Mouse (Mus musculus) layer of hippocampus, postnatal 14 days (tissue): ENCODE measurements around the gene Gsdme. TPM values are rescaled to one million over a fixed set of nuclear protein-coding genes. Genes with fewer than 3 reads are reported as not detected.

Source experiments
- DNase-seq, 2 experiments: peaks; one replicate each; pipeline ENCODE4 v3.0.0; 2021 to 2022; ENCODE audit warnings: low spot score in 2 of 2, mixed read lengths in 1 of 2
- total RNA-seq, 2 experiments: library from RNA; stranded (reverse); gene quantifications; 2 replicates each; pipeline ENCODE4 v1.2.3; 2021

The Gsdme gene
- total RNA-seq, 2 experiments from 2014 or later = 11.6 to 12.7 TPM

DNA sequence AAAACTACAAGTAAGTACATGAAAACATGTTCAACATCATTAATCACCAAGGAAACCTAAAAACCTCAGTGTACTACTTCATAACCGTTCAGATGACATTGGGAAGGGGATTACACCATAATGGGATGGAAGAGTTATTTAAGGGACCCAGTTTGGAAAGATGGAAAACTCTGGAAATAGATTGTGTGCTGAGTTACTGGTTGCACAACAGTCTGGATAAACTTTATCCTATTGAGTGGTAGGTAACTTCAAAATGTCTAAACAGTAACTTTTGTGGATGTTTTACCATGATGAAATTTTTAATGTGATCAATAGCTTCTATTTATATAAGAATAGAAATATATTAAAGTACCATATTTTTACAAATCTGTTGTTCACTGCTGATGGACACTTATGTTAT lies 71.5 kb downstream of the Gsdme start:
- no peak for DNase-seq

DNA sequence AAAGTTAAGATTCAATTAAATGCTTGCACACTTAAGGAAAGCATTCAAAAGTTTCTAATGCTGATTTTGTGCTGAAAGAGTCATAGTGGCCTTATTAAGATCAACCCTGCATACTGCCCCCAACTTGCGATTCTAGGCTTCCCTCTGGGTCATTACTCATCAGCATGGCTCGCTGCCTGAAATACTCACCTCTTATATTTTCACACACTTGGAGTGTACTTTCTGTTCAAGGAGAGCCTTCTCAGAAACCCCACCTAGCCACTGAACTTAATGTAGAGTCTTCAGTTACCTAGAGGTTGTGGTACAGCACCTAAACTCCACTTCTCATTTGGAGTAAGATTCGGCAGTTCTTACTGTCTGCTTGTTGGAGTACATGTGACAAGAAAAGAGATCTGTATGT lies 72.1 kb downstream of the Gsdme start:
- DNase-seq = no peak

DNA sequence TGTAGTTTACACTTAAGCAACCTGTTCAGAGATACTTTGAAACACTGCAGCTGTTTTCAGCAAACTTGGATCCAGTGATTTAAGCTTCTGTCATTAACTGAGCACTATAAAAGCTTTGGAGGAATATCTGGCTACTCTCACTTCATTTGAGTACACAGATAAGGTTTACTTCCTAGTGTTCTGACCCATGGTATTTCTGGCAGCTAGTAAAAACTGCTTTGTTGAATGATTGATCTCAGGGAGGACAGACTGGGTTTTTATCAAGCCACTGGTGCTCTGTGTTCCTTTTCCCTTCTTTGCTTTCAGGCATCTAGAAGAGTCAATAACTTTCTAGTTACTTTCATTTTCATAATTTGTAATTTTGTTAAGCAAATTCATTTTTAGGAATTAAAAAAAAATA lies 74.3 kb downstream of the Gsdme start:
- no peak for DNase-seq

DNA sequence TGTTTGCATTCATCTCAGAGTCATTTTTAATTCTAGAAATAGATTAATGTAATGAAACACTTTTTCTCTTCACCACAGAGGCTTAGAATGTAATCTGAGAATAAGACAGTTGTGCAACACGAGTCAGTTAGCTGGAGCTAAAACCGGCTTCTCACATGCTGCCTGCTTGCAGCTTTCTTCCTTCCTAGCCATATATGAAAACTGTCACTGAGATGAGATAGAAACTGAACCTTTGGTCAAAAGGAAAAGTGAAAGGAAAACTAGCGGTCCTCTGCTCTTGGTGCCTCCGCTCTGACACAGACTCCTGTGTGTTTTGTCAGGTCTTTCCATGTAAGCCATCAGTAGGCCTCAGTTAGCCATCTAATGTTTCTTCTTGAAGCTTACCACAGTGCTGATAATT lies 75.7 kb downstream of the Gsdme start:
- DNase-seq = no peak

DNA sequence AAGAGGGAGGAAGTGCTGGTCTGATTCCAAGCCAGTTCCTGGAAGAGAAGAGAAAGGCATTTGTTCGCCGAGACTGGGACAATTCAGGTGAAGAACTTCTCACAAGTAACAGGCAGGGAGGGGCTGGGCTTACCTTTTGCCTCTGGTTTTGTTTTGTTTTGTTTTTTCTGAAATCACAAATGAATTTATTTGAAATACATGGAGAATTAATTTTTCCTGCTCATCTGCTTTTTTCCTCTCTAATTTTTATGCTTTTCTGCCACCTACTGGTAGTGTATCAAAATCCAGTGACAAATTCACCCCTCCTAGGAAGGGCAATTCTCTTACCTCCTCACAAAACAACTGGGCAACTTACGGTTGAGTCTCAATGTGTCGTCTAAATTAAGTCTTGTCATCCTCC lies 83.5 kb downstream of the Gsdme start:
- peak in 1 of 2 experiments; percentile 51 for DNase-seq

DNA sequence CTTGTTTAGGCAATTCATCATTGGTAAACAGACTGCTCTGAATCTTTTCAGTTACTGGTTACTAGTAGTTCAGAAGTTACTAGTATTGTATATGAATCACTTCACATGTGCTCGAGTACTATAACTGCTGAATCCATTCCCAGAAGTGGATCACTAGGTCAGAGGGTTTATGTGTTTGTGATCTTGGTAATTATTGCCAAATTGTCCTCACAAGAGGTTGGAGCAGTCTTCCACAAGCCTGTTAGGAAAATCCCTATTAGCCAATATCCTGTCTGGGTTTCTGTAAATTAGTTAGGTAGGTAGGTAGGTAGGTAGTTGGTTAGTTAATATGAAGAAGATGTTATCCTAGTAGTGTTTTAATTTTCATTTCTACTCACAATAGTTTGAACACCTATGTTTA lies 87.9 kb downstream of the Gsdme start:
- no peak for DNase-seq

DNA sequence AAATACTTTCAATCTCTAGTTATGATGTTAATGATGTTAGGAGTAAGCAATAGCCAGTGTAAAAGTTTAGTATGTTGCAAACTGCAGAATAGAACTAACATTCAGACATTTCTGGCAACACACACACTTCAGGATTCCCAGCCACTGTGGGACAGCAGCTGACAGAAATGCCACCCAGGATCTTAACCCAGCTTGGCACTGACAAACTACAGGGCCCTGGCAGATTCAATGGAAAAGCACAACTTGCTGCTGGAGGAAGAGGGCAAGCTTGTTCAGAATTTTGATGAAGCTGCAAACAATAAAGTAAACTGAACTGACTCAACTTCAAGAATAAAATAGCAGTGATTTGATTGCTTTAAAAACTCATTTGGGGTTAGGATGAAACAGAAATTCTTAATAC lies 93.9 kb downstream of the Gsdme start:
- DNase-seq = peak in 1 of 2 experiments; percentile 42

DNA sequence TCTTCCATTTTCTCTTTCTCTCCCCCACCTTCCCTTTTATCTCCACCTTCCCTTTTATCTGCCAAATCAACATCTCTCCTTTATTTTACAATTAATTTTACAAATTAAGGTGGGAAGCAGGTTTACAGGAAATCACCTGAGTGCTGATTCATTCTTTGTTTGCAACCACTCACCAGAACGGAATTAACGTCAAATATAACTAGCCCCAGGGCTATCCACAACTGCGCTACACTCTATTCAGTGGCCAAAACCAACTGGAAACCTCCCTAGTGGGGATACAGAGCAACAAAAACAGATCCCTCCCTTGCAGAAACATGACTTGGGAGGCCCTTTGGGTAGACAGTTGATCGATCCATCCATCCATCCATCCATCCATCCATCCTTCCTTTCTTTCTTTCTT lies 94.8 kb downstream of the Gsdme start:
- no peak for DNase-seq

DNA sequence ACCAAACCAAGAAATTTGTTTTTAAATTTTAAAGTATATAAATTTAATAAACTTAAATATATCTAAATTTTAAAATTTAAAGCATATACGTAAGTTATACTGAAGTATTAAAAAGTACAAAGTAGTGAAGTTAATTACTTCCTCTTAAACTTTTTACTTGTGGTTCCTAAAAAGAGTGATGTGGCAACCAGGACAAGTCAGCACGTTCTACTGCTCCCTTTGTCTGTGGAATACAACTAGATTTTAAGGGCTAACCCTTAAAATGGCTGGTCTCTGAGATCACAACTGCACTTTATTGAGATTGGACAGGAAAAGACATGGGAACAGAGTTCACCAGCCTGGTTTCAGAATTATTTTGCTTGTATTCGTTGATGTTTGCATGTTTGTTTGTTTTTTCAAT lies 100.6 kb downstream of the Gsdme start:
- no peak for DNase-seq

DNA sequence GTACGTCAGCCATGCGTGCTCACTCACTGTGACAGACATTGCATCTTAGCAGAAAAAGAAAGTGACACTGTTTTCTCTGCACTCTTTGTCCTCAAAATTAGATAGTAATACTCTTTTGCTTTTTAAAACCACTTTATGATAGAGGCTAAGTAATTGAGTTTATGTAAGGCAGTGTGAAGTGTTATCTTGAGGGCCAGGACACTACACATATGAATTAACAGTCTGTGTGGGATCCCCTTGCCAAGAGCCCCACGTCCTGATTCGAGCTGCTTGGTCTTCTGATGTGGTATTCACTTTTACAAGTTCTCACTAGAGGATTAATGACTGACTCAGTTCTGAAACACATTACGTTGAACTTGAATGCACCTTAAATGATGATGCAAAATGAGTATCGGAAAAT lies 103.8 kb downstream of the Gsdme start:
- DNase-seq = no peak

DNA sequence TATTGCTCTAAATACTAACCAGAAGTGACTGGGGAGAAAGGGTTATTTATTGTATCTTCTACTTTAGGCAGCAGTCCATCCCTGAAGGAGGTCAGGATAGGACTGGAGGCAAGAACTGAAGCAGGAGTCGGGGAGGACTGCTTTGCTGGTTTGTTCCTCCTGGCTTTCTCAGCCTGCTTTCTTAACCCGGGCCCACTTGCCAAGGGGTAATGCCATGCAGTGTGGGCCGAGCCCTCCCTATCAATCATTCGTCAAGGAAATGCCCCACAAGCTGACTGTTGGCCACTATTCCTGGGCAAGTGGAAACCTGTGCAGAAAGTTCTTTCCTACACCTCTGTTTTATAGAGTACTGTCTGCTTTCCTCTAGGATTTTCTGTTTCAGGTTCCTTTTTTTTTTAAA lies 114.3 kb downstream of the Gsdme start:
- no peak for DNase-seq

DNA sequence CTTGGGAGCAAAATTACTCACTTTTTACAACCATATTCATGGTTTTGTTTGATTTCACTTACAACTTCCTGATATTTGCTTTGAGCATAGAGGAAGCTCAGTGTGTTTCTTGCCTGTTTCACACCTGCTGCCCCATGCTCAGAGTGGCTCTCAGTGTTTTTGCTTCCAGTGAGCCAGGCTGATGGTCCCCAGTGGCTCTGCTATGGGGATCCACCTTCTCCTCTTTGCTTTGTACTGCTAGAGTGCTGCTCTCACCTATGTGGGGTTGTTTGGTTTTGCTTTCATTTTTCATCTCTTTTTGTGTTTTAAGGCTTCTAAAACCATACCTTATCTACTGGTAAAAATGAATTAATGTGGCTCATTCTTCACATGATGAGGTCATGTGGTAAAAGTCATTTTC lies 117.5 kb downstream of the Gsdme start:
- no peak for DNase-seq

DNA sequence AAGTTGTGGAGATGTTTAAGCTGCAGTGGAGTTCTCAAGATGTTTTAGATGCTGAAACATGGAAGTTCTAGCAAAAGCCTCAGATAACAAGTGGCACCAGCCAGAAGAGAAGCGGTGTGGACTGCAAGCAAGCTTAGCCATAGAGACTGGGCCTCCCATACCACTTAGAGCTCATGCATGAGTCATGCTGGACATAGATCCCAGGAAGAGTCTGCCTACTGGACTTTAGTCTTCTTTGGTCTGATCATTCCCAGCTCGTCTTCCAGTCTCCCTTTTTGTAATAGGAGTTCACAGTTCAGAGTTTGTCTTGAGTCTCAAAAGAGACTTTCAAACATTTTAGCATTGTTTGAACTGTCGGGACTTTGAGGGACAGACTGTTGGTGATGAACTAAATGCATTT lies 124.1 kb downstream of the Gsdme start:
- no peak for DNase-seq

Other genes with a start within 250 kb of the Gsdme start
- 100 to 1,000 TPM; 121 to 125 TPM for gene Mpp6, start 153.6 kb downstream of the Gsdme start, total RNA-seq
- 10 to 100 TPM; 14.3 to 15.2 TPM for gene Osbpl3, start 192.3 kb upstream of the Gsdme start, total RNA-seq